23 mouse cellular contexts compared by ENCODE assay signal in genomic region chr11:58462170-58462569, GRCm38 (mm10). TPM values are rescaled to one million over a fixed set of nuclear protein-coding genes. Genes with fewer than 3 reads are reported as not detected.
"Had no signal": no experiment of that assay in that cellular context is flagged by ENCODE, and none has a peak within 500 bp of the region (broad histone marks: within the 10 kb centered on the region; RNA-seq: fewer than 3 reads in every experiment).

TSS of gene Olfr30 (minus strand) at chr11:58462270.

- DNase-seq: retina, postnatal 1 day; right cerebral cortex, adult 18-20 months; right cerebral cortex, postnatal 14 days; right cerebral cortex, postnatal 25 days; right cerebral cortex, postnatal 4 days; spleen, adult 18-20 months; thymus, adult 18-20 months; thymus, adult 2 months; thymus, postnatal 14 days; thymus, postnatal 25 days; thymus, postnatal 36 days; thymus, postnatal 4 days had no signal

- H3K4me1 ChIP-seq: neural tube, embryonic 13.5 days; neural tube, embryonic 15.5 days; stomach, embryonic 15.5 days had no signal

- H3K9ac ChIP-seq: neural tube, embryonic 13.5 days; neural tube, embryonic 15.5 days; stomach, embryonic 15.5 days had no signal

- H3K4me2 ChIP-seq: neural tube, embryonic 13.5 days; neural tube, embryonic 15.5 days; stomach, embryonic 15.5 days had no signal

- H3K4me3 ChIP-seq: neural tube, embryonic 13.5 days; neural tube, embryonic 15.5 days; stomach, embryonic 15.5 days had no signal

- H3K9me3 ChIP-seq: neural tube, embryonic 13.5 days; neural tube, embryonic 15.5 days; stomach, embryonic 15.5 days had no signal

- H3K27me3 ChIP-seq: neural tube, embryonic 13.5 days; neural tube, embryonic 15.5 days; stomach, embryonic 15.5 days had no signal

- H3K27ac ChIP-seq: neural tube, embryonic 13.5 days; neural tube, embryonic 15.5 days; stomach, embryonic 15.5 days; stomach, postnatal 0 days had no signal

- H3K36me3 ChIP-seq: neural tube, embryonic 13.5 days; neural tube, embryonic 15.5 days; stomach, embryonic 15.5 days had no signal

RNA-seq across cellular contexts. Expression of gene Olfr30, which starts in this region (rescaled TPM):
- polyA plus RNA-seq: neural tube, embryonic 13.5 days; neural tube, embryonic 14.5 days; neural tube, embryonic 15.5 days; small intestine, adult 2 months; spleen, adult 2 months; stomach, embryonic 14.5 days; stomach, embryonic 15.5 days; stomach, embryonic 16.5 days; stomach, postnatal 0 days; thymus, postnatal 0 days; urinary bladder, adult 2 months had no signal
